Mouse (Mus musculus) monocyte, adult 5-6 weeks (primary cell): ENCODE results near the gene Nrarp. TPM values are rescaled to one million over a fixed set of nuclear protein-coding genes. Genes with fewer than 3 reads are reported as not detected.
A peak's percentile ranks its signal among the peaks of the same experiment; 100 is the strongest.

Experiments used
- ATAC-seq: fragments of 153-309, 156-312 bp; replicated peaks from 2 replicates; pipeline ENCODE4 v1.8.0; 2017; ENCODE audit warnings: mild to moderate bottlenecking; ENCODE audit not compliant: low TSS enrichment, insufficient number of reproducible peaks, severe bottlenecking, poor library complexity, low FRiP score
- total RNA-seq: library from RNA; stranded (forward); fragments of 200-1000, 200-491, 200-594 nt; gene quantifications from 3 replicates; pipeline ENCODE4 v1.2.3, GENCODE M21; 2017

Nrarp gene
- total RNA-seq, 1 experiment from 2014 or later, result 22.3 TPM

DNA sequence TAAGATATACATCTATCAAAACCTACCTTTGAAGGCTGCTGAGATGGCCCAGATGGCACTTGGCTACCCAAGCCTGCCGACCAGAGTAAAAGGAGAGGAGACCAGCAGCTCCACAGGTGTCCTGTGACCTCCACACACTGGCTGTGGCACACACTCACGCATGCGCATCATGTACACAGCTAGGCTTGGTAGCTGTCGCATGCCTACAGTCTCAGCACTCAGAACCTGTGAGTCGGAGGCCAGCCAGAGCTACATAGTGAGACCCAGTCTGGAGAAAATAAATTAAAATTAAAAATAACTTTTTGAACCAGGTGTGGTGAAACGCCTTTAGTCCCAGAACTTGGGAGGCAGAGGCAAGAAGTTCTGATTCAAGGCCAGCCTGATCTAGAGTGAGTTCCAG, 7.3 kb downstream of the Nrarp start:
- no peak for ATAC-seq

DNA sequence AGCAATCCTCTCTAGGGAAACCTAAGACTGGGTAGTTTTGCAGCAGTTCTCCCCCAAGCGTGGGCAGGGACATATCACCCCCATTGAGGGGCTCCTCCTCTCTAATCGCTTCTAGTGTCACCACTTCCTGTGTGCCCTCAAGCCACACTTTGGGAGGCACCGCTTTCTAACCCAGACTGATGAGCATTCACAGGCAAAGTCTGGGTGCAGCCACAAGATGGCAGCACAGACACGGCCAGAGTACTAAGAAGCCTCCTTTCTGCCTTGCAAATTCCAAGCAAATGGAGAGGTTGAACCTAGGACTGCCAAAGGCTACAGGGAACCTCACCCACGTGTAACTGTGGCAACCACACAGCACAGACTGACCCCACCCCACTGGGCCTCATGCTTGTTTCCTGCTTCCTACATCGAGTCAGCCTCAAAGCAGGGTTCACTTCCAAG, 12.8 kb downstream of the Nrarp start:
- ATAC-seq, result peak; percentile 52

DNA sequence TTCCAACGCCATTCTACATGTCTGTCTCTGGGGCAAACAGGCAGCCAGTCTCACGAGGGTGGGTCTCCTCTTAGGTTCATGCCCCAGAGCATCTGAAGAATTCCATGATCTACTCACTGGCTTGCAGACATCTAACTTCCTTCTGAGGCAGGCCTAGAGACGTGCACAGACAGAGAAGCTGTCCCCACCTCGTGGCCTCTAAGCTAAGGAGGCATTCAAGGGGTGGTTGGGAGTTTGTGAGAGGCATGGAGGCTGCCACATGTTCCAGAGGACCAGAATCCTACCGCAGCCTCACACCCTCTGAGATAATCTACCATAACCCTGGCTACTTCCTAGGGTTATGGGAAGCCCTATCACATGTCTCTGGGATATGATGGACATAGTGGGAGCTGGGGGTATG, 13.4 kb downstream of the Nrarp start:
- ATAC-seq, result no peak

DNA sequence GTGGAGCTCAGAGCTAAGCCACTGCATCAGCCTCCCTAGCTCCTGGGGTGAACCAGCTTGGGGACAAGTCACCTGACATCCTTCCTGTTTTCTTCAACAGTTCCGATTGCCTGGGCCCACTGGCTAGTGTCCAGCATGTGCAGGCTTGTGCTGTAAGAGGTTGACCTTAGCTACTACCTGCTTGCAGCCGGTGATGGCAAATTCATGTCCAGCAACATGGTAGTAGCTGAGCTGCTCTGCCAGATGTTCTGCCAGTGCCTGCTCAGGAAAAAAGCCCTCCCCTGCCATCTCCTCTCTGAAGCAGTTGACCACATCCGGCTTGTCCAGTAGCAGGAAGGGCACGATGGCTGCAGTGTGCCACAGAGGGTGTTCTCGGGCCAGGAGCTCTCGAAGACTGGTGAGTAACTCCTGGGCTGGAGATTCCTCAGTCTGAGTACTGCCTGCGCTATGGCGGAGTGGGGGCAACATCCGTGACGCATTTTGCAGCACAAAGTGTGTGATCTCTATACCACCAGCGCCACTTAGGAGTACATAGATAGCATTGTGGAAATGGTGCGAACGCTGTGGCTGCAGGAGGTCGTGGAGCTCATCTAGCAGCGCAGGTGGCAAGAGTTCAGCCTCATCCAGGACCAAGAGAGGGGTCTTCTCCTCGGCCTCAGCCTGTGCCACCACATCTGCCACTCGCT, 14.1 kb downstream of the Nrarp start:
- peak; percentile 24 for ATAC-seq

DNA sequence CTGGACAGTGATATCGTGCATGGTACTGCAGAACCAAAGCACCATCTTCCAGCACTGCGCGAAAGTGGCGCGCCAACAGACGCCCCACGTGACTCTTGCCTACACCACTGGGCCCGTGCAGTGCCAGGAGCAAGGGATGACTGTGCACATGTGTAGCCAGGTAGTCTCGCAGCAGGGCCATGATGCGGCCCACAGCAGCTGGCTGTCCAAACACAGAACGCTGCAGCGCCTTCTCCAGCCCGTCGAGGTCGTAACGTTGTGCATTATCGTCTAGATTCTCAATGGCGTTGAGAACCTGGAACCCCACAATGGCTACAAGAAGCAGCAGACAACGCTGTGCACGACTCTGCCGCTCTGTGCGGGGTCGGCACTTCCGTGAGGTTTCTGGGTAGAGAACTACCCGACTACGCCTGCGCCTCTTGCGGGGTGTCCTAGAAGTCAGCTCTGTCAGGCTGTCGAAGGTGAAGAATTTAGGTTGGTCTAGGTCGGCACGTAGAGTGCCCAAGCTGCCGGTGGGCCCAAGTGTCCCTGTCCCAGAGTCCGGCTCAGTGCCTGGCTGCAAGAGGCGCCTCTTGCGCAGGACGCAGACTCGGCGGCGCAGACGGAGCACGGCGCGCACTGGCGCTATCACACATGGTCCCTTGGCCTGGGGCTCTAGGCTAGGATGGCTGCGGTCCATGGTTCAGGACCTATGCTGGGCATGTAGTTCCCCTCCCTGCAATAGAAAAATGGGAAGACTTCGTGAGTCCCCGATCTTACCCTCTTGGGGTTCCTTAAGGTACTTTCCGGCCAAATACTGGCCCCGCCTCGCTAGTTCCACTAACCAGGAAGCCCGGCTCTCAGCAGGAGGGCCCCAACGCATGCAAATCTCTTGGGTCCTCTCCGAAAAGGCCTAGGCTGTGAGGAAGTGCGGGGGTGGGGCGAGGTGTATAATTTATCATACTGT, 14.9 kb downstream of the Nrarp start:
- peak; percentile 52 for ATAC-seq

DNA sequence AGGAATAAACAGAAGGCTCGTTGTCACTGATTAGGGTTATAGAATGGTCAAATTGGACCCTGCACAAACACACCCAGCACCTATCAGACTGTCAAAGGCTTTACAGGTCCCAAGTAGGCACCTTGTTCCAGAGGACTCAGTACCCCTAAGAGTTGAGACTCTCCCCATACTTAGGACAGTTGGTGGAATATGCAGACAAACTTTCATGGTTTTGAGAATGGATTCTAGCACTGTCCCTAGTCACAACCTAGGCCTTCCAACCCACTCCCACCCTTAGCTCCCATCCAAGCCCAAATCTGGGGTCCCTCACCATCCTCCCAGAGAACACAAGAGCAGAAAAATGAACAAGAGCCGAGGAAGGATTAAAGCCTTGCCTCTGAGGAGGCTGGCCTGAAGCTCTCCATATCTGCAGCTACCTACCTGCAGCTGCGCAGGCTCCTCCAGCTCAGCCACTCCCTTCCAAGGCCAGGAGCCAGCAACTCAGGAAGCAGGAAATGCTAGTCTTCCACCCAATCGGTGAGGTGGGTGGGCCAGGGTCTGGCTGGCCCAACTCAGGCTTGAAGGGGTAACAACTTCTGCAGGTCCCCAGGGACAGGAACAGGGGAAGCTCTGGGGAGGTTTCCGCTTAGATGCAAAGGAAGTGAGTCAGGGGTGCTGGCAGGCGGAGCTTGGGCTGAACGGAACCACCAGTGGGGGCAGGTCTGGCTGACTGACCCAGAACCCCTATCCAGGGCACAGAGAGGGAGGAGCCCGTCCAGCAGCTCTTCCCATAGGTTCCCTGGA, 15.8 kb downstream of the Nrarp start, which contains the start of gene Tor4a:
TSS of gene Tor4a (minus strand) at position 715 of the 783 bp plus-strand sequence.
- peak; percentile 65 for ATAC-seq

DNA sequence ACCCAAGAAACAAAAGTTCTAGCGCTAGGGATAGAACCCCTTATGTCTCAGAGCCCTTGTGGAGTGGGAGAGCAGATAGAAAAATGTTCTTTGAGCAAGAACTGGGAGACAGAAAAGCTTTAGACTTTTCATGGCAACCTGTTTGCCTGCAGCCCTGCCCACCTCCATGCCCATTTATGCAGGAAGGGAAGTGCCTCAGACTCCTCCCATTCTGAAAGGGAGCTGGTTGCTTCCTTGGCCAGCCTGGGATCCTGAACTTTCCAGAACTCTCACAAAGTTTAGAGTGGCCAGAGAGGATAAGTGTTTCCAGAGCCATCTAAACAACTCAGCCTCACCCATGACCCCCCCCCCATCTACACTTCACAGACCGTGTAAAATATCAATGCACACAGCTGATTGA, 16.6 kb downstream of the Nrarp start:
- no peak for ATAC-seq

DNA sequence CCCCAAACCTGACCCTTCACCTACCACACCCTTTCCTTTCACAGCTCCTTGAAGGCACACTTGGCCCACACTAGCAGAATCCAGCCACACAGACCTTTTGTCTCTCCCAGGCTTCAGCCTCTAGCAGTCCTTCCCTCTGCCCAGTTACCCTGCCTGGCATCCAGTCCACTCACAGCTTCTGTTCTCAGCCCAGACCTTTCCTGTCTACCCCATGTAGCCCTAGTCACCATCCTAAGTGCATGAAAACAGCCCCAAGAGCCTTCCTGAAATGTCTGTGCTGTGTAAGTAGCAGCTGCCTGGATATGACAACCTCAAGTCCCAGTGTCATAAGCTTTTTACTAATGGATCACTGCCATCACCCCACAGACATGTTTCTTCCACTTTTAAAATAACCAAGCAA, 17.4 kb downstream of the Nrarp start:
- no peak for ATAC-seq

DNA sequence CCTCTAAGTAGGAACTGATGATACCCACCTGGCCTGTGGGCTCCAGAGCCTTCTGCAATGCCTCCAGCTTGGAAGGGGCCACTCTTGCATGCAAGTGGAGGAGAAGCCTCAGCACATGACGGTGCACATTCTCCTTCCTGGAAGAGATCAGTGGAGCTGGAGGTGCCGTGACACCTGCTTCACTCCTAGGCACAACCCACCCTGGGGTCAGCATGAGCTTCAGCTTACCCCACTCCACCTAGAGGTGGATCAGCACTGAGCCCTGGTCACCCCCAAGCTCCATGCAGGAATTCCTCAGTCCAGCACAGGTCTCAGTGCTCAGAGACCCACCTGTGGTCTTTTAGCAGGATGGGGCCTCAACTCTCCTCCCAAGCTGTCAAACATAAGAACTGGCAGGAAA, 20.1 kb downstream of the Nrarp start:
- ATAC-seq, result no peak

DNA sequence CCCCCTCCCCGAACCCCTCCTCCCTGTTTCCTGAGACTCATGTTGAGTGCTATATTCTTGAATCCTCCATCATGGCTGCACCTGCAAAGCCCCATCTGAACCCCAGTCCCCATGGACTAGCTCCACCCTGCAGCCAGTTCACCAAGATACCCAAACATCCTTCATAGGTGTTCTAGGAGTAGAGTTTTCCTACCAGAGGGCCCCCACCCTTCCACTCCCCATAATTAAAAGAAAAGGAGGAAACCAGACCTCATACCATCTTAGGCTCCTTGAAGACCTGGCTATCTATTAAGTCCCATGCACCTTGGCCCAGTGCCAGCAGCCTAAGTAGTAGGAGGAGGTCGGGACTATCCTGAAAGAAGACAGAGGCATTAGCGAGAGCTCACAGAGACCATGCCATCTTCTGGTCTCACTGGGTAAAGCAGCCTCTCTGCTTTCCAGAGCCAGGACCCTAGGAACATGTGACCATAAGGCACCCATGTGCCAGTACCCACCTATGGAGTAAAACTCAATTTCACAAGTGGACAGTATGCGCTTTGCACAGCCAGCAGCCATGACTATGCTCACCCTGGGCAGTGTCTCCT, 23.2 kb downstream of the Nrarp start:
- ATAC-seq, result no peak

DNA sequence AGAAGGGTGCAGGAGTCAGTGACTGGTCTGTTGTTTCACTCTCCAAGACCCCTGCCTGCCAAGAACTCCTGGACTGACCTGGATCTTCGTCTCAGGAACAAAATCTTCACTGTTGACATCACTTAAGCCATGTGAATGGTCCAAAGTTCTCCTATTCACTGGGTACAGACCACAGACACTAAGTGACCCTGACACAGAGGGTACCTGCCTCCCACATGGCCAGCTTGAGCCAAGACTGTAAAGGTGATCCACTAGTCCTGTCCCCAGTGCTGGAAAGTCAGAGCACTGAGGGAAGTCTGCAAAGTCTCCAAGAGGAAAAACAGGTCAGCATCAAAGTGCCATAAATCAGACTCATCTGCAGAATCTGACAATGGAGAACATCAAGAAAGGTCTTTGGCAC, 27.0 kb downstream of the Nrarp start:
- no peak for ATAC-seq

DNA sequence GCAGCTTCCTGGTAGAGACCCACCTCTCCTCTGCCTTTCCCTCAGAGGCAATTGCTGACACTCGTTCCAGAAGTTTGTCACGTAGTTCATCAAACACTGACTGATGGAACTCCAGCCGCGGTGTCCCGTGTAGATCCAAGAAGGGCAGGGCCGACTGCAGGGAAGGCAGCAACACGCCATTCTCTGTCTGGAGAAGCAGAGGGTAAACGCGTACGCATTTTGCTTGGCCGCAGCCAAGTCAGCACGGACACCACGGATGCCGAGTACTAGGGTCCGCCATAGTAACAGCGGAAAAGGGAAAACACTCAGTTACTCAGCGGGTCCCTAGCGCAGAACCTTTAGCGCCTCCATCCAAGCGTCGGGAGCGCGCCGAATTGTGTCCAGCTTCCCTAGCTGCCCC, 30.1 kb downstream of the Nrarp start:
- ATAC-seq, result peak; percentile 4; the same call in 1 of the 2 replicates

DNA sequence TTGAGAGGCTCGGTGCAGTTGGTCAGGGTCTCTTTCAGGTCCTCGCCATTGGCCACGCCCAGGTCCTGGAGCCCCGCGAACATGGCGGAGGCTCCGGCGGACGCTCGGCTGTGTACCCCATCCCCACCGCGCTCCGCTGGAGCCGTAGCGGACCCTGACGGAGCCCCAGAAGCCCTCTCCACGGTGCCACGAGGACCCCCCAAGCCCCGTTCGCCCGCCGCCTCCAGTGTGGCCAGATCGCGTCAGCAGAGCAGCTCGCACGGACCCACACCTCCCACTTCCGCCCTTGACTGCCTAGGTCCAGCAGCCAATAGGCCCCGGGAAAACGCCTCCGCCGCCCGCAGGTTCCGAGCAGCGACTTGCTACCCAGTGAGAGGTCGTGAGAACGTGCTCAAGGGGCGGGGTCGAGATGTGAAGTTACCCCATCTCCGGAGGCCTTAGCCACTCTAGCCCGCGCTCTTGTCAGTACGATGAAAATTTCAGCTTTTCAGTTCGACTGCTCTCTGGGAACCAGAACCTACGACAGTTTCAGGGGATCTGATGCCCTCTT, 30.6 kb downstream of the Nrarp start, which contains the start of gene Nelfb:
TSS of gene Nelfb (minus strand) at position 369 of the 550 bp plus-strand sequence.
- ATAC-seq, result peak; percentile 97

DNA sequence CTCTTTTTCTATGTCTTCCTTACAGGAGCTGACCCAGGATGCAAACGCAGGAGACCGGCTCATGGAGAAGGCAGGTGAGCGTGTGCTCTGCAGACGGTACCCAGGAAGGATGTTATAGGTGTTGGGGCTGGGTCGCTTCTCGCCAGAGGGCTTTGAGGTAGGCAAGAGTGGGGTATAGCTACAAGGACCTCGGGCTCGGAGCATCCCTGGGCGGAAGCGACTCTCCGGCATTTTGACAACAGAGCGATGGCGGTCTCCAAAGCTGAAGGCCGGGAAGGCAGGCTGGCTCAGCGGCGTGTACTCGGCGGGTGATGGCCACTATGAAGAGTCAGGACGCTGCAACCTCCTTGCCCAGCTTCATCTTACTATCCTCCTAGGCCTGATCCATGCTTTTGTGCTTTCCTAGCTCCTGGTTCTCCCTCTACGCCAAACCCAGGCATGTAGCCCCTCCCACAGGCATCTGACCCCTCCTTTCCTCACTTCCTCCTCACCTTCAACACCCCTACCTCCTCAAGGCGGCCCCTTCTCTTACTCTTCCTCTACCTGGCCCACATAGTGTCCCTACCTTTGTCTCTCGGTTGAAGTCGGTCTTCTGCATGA, 32.8 kb downstream of the Nrarp start:
- ATAC-seq, result no peak

DNA sequence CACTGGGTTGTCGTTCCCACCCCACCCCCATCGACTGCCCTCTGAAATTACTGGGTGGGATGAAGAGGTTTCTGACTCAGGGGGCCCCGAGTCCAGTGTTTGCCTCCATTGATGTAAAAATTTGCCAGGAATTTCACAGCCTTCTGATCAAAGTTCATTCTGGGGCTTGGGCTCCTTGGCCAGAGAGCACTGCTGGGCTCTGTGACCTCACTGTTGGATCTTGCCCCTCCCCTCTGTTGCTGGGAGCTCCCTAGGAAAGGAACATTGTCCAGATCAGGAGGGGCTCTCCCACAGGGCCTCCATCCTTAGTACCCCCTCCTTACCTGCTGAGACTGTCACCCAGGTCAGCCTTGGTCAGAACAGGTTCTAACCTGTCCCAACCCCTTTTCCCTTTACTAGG, 33.9 kb downstream of the Nrarp start, which contains the start of gene Stpg3:
TSS of gene Stpg3 (minus strand) at position 194 of the 400 bp plus-strand sequence.
- ATAC-seq, result no peak

DNA sequence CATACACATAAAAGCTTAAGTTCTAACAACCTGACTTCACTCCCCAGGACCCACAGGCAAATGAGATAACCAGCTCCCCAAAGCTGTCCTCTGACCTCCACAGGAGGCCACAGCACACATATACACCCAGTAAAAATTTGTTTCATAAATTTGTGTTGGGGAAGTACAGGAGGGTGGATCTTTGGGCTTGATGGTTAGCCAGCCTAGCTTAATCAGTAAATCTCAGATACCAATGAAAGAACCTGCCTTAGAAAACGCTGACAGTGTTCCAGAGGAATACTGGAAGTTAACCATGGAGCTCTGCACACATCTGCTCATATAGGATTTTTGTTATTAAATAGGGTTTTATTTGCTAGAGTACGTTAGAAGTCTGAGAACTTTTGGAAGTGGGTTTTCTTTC, 37.1 kb downstream of the Nrarp start:
- ATAC-seq, result no peak

DNA sequence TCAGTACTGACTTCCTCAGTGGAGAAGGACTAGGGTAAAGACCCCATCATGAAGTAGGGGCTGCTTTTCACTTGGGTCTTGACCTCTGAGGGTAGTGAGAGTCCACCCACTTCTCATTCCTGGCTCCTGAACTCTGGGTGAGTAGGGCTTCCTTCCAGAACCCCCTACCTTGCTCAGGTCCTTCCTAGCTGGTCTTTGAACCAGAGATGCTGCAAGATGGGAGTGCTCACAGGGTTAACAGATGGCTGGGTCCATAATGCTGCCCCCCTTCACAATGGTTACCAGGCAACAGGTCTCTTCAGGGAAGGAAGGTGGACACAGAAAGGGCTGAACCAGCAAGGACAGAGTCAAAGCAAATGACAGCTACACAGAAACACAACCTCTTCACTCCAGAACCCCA, 37.9 kb downstream of the Nrarp start, which contains the start of gene Fam166a:
TSS of gene Fam166a (plus strand) at position 301 of the 400 bp plus-strand sequence.
- ATAC-seq, result no peak

DNA sequence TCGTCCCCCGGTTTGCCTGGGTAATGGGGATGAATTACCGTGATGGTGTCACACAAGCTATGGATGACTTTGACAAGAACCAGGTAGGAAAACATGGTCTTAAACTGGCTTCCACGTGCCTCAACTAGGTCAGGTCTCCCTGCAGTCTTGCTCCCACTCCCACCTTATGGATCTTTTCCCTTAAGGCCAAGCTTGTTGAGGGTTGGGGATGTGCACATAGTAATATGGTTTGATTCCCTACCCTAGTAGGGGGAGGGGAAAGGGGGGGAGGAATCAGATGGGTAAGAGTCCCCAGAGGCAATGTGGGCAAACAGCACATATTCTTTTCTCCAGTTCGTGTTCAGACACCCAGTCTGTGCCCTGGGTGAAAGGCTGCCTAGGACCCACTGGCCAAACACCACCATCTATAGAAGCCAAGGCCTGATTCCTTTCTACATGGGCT, 40.8 kb downstream of the Nrarp start:
- ATAC-seq, result no peak
